Mouse (Mus musculus): ENCODE measurements around the gene Arpc1b.

Arpc1b gene

DNA sequence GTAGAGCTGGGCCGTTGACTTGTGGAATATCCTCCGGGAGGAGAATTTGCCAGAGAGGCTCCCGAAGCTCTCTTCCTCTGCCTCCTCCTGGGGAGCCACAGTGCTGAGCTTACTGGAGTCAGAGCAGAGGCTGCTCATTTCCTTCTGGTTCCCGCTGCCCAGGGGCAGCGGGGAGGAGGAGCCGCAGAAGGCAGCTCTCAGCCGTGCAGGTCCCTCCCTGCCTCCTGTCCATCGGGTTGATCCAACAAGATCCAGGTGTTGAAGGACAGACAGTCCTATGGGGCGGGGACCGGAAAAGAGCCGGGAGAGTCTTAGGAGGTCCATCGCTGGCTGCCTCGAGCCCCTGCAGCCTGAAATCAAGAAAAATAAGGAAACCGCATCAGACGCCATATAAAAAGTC is 51.2 kb downstream of the Arpc1b start:
- DNase-seq (ENCODE audit: low spot score in 2 of 2): no peak

DNA sequence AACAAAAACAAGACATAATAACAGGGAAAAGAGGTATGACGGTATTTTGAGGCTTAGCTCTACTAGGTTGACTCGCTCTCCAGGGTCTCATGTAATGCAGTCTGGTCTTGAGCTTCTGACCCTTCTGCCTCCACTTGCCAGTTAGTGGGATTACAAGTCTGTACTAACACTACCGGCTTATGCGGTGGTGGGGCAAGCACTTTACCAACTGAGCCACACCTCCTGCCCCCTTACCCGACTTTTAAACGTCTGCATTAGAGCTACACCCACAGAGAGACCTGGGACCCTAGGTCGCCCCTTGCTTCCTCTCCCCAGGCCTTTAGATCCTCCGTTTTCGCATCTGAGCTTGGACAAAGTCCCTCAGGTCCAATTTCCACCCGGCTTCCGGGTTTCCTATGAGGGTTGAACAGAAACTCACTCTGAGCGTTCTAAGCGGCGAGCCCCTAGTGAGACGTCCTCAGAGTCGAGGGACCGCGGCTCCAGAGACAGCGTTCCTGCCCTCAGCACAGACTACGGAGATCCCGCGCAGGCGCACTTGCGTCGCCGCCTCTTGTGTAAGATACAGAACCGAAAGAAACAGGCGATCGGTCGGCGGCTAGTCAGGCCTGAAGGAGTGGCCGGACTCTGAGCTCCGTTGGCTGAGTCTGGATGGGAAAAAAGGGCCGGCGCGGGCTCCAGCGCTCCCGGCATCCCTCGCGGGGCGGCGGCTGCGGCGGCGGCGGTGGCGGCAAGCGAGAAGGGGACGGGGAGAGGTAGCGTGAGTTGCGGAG is 52.7 kb downstream of the Arpc1b start, which contains the start of the genes Ptcd1 and Cpsf4:
Ptcd1 (minus strand) TSS at position 573 of the 770 bp plus-strand sequence.
Cpsf4 (plus strand) TSS at position 678 of the 770 bp plus-strand sequence.
- peak; percentile 98 to 99 for DNase-seq (ENCODE audit: low spot score in 2 of 2)

DNA sequence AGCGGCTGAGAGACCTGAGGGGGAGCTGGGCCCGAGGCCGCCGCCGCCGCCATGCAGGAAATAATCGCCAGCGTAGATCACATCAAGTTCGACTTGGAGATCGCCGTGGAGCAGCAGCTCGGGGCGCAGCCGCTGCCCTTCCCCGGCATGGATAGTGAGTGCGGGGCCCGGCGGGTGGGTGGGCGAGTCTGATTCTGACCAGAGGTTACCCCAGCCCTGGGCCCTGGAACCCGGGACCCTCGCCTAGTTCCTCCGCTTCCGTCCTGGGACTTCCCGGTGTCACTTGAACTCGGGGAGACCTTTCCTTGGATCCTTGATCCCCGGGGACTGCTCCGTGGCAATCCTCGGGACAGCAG is 53.3 kb downstream of the Arpc1b start:
- DNase-seq (ENCODE audit: low spot score in 2 of 2): no peak

DNA sequence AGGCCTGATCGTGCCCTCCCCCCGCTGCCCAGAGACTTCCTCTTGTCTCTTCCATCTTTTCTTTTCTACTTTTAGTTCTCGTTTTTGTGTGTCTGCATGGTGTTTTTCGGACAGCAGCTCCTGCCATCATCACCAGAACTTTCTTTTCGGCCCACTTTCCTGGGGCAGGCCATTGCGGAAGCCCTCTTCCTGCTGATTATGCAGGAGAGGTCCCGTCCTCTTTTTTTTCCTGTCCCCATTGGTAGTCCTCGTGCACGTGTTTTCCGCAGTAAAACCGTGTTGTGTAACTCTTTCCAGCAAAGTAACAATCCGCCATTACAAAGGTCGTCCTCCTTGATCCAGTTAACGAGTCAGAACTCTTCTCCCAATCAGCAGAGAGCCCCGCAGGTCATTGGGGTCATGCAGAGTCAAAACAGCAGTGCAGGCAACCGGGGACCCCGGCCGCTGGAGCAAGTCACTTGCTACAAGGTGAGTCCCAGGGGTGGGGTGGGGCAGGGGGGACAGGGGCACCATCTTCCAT is 64.5 kb downstream of the Arpc1b start:
- DNase-seq (ENCODE audit: low spot score in 2 of 2): no peak
